Mouse (Mus musculus): ENCODE results near the gene Fgfrl1.
"Not testable (repeated sequence)": the region's sequence is repeated elsewhere in the genome, so short reads cannot be mapped to it uniquely, and the experiment has no call there.

Gene Fgfrl1

GRCm38 (mm10) chr5:108701341-108702021 lies 9.3 kb downstream of the Fgfrl1 start:
- no peak for DNase-seq (ENCODE audit: low spot score)

- no peak for DNase-seq (ENCODE audit: low spot score)
Observed at GRCm38 (mm10) chr5:108703754-108704626, 11.8 kb downstream of the Fgfrl1 start.

DNA sequence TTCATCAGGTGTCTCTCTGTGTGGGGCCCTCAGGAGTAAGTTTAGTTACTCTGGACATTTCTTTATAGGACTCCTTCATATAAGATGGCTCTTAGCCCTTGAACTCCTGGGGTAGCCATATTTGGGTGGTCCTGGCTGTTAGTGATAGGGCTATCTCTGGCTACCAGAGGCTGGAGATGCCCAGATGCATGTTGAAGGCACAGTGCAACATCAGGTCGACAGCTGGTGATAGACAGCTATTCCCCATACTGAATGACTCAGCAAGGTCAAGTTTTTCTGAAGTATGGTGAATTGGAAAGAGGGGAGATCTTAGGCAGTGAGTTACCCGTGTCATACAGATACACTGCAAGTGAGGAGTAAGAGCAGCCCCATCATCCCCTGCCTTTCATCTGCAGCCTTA lies 15.6 kb downstream of the Fgfrl1 start:
- DNase-seq (ENCODE audit: low spot score) = no peak

DNA sequence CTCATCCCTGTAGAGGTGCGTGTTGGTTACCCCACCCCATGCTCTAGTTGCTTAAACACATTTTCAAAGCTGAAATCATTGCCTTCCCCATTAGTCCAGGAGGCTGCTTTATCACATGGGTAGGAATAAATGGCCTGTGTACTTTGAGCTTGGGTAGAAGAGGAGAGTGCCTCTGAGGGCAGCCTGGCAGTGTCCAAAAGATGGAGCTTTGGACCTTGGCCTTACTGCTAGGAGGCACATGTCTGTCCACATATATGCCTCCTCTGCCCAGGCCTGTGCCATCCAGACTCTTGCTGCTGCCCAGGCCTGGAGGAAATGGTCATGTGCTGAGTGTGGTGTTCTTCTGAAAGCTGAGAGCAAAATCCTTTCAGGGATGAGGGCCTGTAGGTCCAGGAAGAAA lies 16.2 kb downstream of the Fgfrl1 start:
- no peak for DNase-seq (ENCODE audit: low spot score)

DNA sequence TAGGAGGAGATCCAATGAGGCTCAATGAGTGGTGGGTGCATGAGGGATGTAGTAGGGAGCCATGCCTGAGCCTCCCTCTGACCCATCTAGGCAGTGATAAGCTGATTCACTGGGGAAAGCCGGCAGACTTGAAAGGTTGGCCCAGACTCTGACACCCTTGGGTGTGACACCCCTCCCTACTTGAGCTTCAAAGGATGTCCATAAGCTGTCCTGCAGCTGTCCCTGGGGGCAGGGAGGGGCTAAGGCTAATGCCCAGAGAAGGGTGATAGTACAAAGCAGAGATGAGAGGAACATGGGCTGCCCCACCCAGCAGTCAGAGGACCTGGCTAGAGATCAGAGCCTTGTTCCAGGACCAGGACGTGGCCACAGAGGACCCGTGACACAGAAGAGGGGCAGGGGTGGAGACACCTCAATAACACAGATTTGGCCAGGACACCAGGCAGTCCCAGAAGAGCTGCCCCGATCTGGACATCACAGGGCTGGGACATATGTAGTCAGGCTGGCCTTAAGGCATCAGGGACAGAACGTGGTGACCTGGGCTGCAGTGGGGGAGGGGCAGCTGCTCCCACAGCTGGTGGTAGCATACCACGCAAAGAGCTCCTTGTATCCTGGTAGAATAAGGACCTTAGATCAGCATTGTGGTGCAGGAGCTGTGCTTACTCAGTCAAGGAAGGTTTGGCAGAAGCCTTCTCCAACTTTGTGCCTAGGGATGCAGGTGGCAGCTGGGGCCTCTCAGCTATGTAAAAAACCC lies 17.0 kb downstream of the Fgfrl1 start:
- DNase-seq (ENCODE audit: low spot score) = no peak

GRCm38 (mm10) chr5:108711968-108712367 lies 19.8 kb downstream of the Fgfrl1 start:
- DNase-seq (ENCODE audit: low spot score) = no peak

GRCm38 (mm10) chr5:108713096-108713495 lies 20.9 kb downstream of the Fgfrl1 start:
- no peak for DNase-seq (ENCODE audit: low spot score)

DNA sequence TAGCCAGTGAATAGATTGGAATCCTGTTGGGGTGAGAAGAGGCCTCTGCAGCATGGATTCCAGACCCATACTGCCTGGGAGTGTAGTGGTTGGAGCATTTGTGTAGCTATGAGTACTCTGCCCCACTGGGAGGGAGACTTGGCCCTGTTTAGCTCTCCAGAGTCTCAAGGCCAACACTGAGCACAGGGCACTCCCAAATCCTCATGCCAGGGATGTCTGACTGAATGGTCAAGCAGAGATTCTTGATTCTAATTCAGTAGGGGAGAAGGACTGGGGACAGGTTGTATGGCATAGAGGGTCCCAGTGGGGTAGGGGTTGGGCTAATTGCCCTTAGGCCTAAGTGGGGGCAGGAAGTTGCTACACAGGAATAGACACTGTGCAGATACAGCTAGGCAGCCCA lies 21.5 kb downstream of the Fgfrl1 start:
- DNase-seq (ENCODE audit: low spot score) = no peak

DNA sequence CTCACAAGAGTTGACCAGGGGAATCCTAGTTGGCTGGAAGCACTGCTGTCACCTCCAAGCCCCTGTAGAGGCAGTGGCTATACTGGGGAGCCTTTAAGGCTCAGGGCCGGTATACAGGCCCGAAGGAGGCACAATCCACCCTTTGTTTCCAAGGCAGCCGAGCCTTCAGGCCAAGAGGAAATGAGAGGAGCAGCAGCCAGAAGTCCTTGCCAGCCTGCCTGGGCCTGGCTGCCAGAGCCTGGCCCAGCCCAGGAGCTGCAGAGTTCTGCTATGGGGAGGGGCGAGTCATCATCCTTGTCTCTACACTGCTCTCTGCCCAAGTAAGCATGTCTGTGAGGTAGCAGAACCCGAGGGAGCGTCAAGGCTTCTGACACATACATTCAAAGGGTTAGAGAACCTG lies 22.0 kb downstream of the Fgfrl1 start:
- DNase-seq (ENCODE audit: low spot score) = no peak

DNA sequence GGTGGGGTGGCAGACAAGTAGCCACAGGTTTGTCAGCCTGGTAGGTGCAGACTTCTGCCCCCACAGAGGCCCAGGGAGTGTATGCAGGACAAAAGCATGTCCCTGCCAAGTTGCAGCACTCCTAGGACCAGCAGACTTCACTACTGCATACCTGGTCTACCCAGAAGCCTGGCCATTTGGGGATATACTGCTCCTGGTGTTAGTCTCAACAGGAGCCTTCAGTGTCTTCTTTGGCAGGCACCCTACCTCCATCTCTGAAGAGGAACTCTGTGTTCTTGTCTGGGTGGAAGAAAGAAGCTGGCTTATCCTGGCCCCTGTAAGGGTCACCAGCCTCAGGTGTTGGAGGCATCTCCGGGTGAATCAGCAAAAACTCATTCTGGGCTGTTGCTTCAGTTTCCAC lies 23.8 kb downstream of the Fgfrl1 start:
- DNase-seq (ENCODE audit: low spot score) = no peak

DNA sequence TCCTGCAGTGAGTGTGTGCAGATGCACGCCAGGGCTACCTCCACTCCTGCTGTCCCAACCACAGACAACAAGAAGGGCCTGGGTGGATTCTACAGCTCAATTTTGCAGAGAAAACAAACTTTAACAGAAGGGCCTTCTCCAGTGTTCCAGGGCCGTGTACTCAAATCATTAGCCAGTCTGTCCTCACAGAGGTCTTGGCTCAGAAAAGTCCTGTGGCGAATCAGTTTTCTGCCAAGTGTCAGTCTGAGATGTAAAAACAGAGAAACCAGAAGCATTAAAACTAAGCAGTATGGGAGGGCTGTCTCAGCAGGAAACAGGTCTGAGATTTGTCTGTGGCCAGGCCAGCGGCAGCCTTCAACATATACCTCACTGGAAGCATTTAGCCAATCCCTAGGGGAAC lies 25.9 kb downstream of the Fgfrl1 start:
- DNase-seq (ENCODE audit: low spot score) = no peak

GRCm38 (mm10) chr5:108719761-108720160 lies 27.6 kb downstream of the Fgfrl1 start:
- DNase-seq (ENCODE audit: low spot score) = no peak

DNA sequence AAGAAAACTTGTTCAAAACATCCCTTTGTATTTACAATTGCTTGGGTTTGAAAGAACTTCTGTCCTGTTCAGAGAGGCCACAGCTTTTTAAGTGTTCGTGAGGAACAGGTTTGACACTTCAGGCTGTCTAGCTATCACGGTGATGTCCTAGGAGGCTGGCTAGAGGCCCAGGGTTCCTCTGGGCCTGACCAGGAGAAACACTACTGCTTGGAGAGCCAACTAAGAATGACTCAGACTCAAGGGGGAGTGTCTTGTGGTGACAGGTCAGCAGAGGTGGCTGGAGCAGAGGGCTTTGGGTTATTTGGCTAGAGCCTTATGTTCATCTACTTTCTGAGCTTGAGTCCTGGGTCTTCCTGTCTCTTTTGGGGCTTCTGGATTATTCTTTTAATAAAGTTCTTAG lies 31.8 kb downstream of the Fgfrl1 start:
- no peak for DNase-seq (ENCODE audit: low spot score)

- no peak for DNase-seq (ENCODE audit: low spot score)
Observed at GRCm38 (mm10) chr5:108726557-108727248, 34.5 kb downstream of the Fgfrl1 start.

- no peak for DNase-seq (ENCODE audit: low spot score)
Observed at GRCm38 (mm10) chr5:108727425-108727824, 35.2 kb downstream of the Fgfrl1 start.

DNA sequence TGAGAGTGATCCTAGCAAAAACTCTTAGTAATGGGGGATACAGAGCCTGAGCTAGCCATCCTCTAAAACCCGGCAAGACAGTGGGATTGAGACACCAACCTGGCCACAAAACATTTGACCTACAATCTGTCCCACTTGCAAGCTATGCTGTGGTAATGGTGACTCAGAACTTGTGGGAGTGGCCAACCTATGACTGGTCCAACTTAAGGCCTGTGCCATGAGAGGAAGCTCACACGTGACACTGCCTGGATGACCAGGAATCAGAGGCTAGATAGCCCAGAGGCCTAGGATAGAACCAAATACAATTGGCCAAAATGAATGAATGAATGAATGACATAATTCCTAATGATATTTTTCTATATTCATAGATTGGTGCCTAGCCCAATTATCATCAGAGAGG lies 49.7 kb downstream of the Fgfrl1 start:
- no peak for DNase-seq (ENCODE audit: low spot score)

DNA sequence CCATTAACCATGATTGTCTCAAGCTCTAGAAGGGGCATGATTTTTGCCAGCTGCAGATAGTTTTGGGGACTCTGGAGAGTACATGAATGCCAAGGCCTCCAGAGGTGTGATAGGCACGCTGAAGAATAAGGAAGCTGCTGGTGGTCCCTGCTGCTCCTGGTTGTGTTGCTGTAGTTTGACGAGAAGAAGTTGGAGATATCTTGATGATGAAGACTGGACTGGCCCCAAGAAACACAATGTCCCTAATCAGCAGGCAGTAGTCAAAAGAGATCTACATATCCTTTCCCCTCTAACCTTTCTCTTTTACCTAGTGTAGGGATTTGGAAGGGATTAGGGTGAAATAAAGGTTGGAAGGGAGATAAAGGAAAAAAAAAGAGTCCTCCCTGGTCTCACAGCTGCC lies 50.4 kb downstream of the Fgfrl1 start:
- DNase-seq (ENCODE audit: low spot score) = no peak

GRCm38 (mm10) chr5:108743856-108744255 lies 51.7 kb downstream of the Fgfrl1 start:
- DNase-seq (ENCODE audit: low spot score) = no peak

DNA sequence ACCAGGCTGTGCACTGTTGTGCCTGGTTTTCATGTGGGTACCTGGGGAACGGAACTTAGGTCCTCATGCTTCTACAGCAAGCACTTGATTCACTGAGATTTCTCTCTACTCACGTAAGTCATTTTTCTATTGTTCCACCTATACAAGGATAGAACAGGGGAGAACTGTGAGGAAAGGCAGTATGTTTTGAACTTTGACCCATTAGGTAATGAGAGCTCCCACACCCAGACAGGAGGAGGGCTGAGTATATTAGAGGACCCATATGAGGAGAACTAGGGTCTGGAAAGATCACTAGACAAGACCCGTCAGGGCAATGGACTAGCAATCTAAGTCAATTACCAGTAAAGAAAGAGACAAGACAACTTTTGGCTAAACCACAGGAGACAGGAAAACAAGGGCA lies 52.4 kb downstream of the Fgfrl1 start:
- no peak for DNase-seq (ENCODE audit: low spot score)

GRCm38 (mm10) chr5:108750328-108751210 lies 58.4 kb downstream of the Fgfrl1 start:
- DNase-seq (ENCODE audit: low spot score) = no peak

- not testable (repeated sequence) for DNase-seq (ENCODE audit: low spot score)
Observed at GRCm38 (mm10) chr5:108751258-108751657, 59.1 kb downstream of the Fgfrl1 start.
